Mouse (Mus musculus): ENCODE results near the gene Zcchc14. TPM values are rescaled to one million over a fixed set of nuclear protein-coding genes. Genes with fewer than 3 reads are reported as not detected.

The Zcchc14 gene
- polyA plus RNA-seq (2014; fragmentation: Nextera tagmentation; extraction: Ambion mirVana) = 11.4 and 14.2 TPM in 2 replicates

DNA sequence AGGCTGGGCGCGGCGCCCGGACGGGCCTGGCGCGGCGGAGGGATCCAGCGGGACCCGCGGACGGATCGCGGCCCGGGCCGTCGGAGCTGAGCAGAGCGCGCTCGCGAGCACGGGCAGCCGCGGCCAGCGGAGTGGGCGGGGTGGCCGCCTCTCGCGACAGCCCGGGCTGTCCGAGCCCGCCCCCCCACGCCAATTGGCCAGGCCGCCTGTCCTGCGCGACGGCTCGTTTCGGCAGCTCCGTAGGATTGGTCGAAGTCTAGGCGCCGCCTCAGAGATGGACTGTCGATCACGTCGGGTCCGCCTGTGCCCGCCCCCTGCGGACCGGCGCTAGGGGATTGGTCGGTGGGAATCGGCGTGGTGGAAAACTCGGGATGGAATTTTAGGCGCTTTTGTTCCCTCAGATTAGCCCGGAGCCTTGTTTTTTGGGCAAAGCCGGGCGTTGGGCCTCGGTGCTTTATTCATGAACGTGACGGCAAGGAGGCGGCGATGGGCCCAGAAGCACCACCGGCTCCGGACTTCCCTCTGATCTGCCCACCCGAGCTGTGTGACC lies at the start of gene Zcchc14:
Gene Zcchc14, minus strand, starts transcription at position 128 of the 550 bp plus-strand sequence.
- Histone ChIP-seq H3K4me1 (ENCODE audit: control insufficient read depth, insufficient read depth, low read length) (peaks cover 32% of the 10 kb centered on the region), H3K9ac (ENCODE audit: low read depth, low read length) (peak within 1 kb of the TSS; percentile 86), H3K9me3 (replicated peaks; ENCODE audit: control insufficient read depth, low read length) (no peaks in the 10 kb centered on the region), H3K36me3 (ENCODE audit: control insufficient read depth, insufficient read depth, low read length) (no peaks in the 10 kb centered on the region), H3K4me3 (ENCODE audit: low read depth, low read length) (peak within 1 kb of the TSS; percentile 89), H3K27ac (ENCODE audit: low read depth, low read length) (peak within 1 kb of the TSS; percentile 85), H3K27me3 (ENCODE audit: control insufficient read depth, insufficient read depth, low read length) (no peaks in the 10 kb centered on the region), H3K4me2 (peak within 1 kb of the TSS; percentile 94)
- WGBS (ENCODE audit: insufficient replicate concordance) = under 1% methylated on average over 44 of the region's 67 CpGs
- ATAC-seq (replicated peaks; ENCODE audit: insufficient number of reproducible peaks, low FRiP score, low TSS enrichment) = peak; percentile 98

DNA sequence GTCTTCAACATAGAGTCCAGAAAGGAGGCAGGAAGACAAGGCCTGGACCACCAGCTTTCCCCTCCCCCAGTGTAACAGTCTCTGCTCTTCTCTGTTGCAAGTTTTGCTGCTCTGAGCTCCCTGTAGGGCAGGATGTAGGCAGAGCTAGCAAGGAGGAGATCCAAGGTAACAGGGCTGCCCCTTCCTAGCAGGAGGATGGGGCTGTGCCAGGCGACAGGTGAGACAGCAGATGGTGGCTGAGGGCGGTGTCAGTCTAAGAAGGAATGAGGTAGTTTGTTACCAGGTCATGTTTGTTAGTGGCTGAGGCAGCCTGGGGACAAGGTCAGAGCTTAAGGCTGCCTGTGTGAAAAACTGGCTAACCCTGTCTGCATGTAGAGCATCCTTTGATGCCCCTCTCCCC lies 47.2 kb upstream of the Zcchc14 start:
- H3K9ac ChIP-seq (ENCODE audit: low read depth, low read length) = no peak overlapping the region
- no peaks in the 10 kb centered on the region for H3K36me3 ChIP-seq (ENCODE audit: control insufficient read depth, insufficient read depth, low read length)
- peaks cover 4% of the 10 kb centered on the region; the same call in 1 of the 2 replicates for H3K4me1 ChIP-seq (ENCODE audit: control insufficient read depth, insufficient read depth, low read length)
- no peak for ATAC-seq (replicated peaks; ENCODE audit: insufficient number of reproducible peaks, low FRiP score, low TSS enrichment)
- H3K9me3 ChIP-seq (replicated peaks; ENCODE audit: control insufficient read depth, low read length) = no peaks in the 10 kb centered on the region
- H3K27ac ChIP-seq (ENCODE audit: low read depth, low read length) = no peak overlapping the region
- H3K4me2 ChIP-seq = no peak overlapping the region
- H3K27me3 ChIP-seq (ENCODE audit: control insufficient read depth, insufficient read depth, low read length) = no peaks in the 10 kb centered on the region; the same call in 1 of the 2 replicates
- H3K4me3 ChIP-seq (ENCODE audit: low read depth, low read length) = no peak overlapping the region
- WGBS (ENCODE audit: insufficient replicate concordance) = 70% methylated on average over 2 of the region's 2 CpGs

- Histone ChIP-seq H3K4me3 (ENCODE audit: low read depth, low read length) (peak overlapping the region; percentile 20; the same call in 1 of the 2 replicates), H3K27me3 (ENCODE audit: control insufficient read depth, insufficient read depth, low read length) (no peaks in the 10 kb centered on the region; the same call in 1 of the 2 replicates), H3K36me3 (ENCODE audit: control insufficient read depth, insufficient read depth, low read length) (no peaks in the 10 kb centered on the region), H3K4me2 (peak overlapping the region; percentile 62), H3K9ac (ENCODE audit: low read depth, low read length) (peak overlapping the region; percentile 43; the same call in 1 of the 2 replicates), H3K4me1 (ENCODE audit: control insufficient read depth, insufficient read depth, low read length) (peaks cover 4% of the 10 kb centered on the region; the same call in 1 of the 2 replicates), H3K27ac (ENCODE audit: low read depth, low read length) (no peak overlapping the region), H3K9me3 (replicated peaks; ENCODE audit: control insufficient read depth, low read length) (no peaks in the 10 kb centered on the region)
- peak; percentile 16; the same call in 1 of the 2 replicates for ATAC-seq (replicated peaks; ENCODE audit: insufficient number of reproducible peaks, low FRiP score, low TSS enrichment)
- 5% methylated on average over 9 of the region's 9 CpGs for WGBS (ENCODE audit: insufficient replicate concordance)
These were observed 46.0 kb upstream of the Zcchc14 start for GRCm38 (mm10) chr8:121698615-121699101.

- Histone ChIP-seq H3K36me3 (ENCODE audit: control insufficient read depth, insufficient read depth, low read length) (no peaks in the 10 kb centered on the region), H3K27ac (ENCODE audit: low read depth, low read length) (no peak overlapping the region), H3K4me2 (peak overlapping the region; percentile 62), H3K4me3 (ENCODE audit: low read depth, low read length) (peak overlapping the region; percentile 20; the same call in 1 of the 2 replicates), H3K9ac (ENCODE audit: low read depth, low read length) (peak overlapping the region; percentile 43; the same call in 1 of the 2 replicates), H3K9me3 (replicated peaks; ENCODE audit: control insufficient read depth, low read length) (no peaks in the 10 kb centered on the region), H3K4me1 (ENCODE audit: control insufficient read depth, insufficient read depth, low read length) (peaks cover 4% of the 10 kb centered on the region; the same call in 1 of the 2 replicates), H3K27me3 (ENCODE audit: control insufficient read depth, insufficient read depth, low read length) (no peaks in the 10 kb centered on the region; the same call in 1 of the 2 replicates)
- ATAC-seq (replicated peaks; ENCODE audit: insufficient number of reproducible peaks, low FRiP score, low TSS enrichment) = peak; percentile 48; the same call in 1 of the 2 replicates
- WGBS (ENCODE audit: insufficient replicate concordance) = 3% methylated on average over 17 of the region's 17 CpGs
These were observed 45.3 kb upstream of the Zcchc14 start for GRCm38 (mm10) chr8:121697735-121698614.

- no peak for ATAC-seq (replicated peaks; ENCODE audit: insufficient number of reproducible peaks, low FRiP score, low TSS enrichment)
- H3K4me2 ChIP-seq = no peak overlapping the region
- peaks cover 4% of the 10 kb centered on the region; the same call in 1 of the 2 replicates for H3K4me1 ChIP-seq (ENCODE audit: control insufficient read depth, insufficient read depth, low read length)
- no peak overlapping the region for H3K4me3 ChIP-seq (ENCODE audit: low read depth, low read length)
- no peak overlapping the region for H3K27ac ChIP-seq (ENCODE audit: low read depth, low read length)
- no peaks in the 10 kb centered on the region for H3K36me3 ChIP-seq (ENCODE audit: control insufficient read depth, insufficient read depth, low read length)
- H3K9ac ChIP-seq (ENCODE audit: low read depth, low read length) = no peak overlapping the region
- 62% methylated on average over 6 of the region's 6 CpGs for WGBS (ENCODE audit: insufficient replicate concordance)
- H3K27me3 ChIP-seq (ENCODE audit: control insufficient read depth, insufficient read depth, low read length) = no peaks in the 10 kb centered on the region; the same call in 1 of the 2 replicates
- no peaks in the 10 kb centered on the region for H3K9me3 ChIP-seq (replicated peaks; ENCODE audit: control insufficient read depth, low read length)
These were observed 43.0 kb upstream of the Zcchc14 start for GRCm38 (mm10) chr8:121695585-121696184.

GRCm38 (mm10) chr8:121694453-121694852 lies 41.8 kb upstream of the Zcchc14 start:
- Histone ChIP-seq H3K4me2 (no peak overlapping the region), H3K9me3 (replicated peaks; ENCODE audit: control insufficient read depth, low read length) (no peaks in the 10 kb centered on the region), H3K27ac (ENCODE audit: low read depth, low read length) (no peak overlapping the region), H3K4me1 (ENCODE audit: control insufficient read depth, insufficient read depth, low read length) (peaks cover 4% of the 10 kb centered on the region; the same call in 1 of the 2 replicates), H3K36me3 (ENCODE audit: control insufficient read depth, insufficient read depth, low read length) (no peaks in the 10 kb centered on the region), H3K27me3 (ENCODE audit: control insufficient read depth, insufficient read depth, low read length) (no peaks in the 10 kb centered on the region; the same call in 1 of the 2 replicates), H3K9ac (ENCODE audit: low read depth, low read length) (no peak overlapping the region), H3K4me3 (ENCODE audit: low read depth, low read length) (no peak overlapping the region)
- no peak for ATAC-seq (replicated peaks; ENCODE audit: insufficient number of reproducible peaks, low FRiP score, low TSS enrichment)
- WGBS (ENCODE audit: insufficient replicate concordance) = 55% methylated on average over 4 of the region's 4 CpGs

DNA sequence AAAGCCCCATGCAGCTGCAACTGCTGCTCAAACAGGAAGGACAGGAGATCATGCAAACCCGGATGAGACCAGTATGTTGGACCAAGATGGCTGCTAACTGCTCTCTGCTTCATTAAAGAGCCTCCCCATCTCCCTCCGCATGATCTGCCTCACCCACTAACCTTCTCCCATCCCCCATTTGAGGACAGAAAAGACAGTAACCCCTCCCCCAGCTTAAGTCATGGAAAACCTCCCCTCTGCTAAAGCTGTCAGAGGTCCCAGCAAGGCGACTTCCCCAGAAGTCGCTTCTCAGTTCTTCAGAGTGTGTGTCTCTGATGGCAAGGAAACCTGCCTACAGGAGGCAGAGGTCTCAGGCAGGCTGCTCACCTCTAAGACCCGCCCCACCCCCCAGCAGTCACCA lies 35.8 kb upstream of the Zcchc14 start:
- no peak overlapping the region for H3K4me2 ChIP-seq
- WGBS (ENCODE audit: insufficient replicate concordance) = 35% methylated on average over 5 of the region's 5 CpGs
- H3K9me3 ChIP-seq (replicated peaks; ENCODE audit: control insufficient read depth, low read length) = no peaks in the 10 kb centered on the region
- H3K36me3 ChIP-seq (ENCODE audit: control insufficient read depth, insufficient read depth, low read length) = no peaks in the 10 kb centered on the region
- H3K4me3 ChIP-seq (ENCODE audit: low read depth, low read length) = no peak overlapping the region
- no peak for ATAC-seq (replicated peaks; ENCODE audit: insufficient number of reproducible peaks, low FRiP score, low TSS enrichment)
- H3K4me1 ChIP-seq (ENCODE audit: control insufficient read depth, insufficient read depth, low read length) = peaks cover 11% of the 10 kb centered on the region
- H3K27me3 ChIP-seq (ENCODE audit: control insufficient read depth, insufficient read depth, low read length) = no peaks in the 10 kb centered on the region
- H3K27ac ChIP-seq (ENCODE audit: low read depth, low read length) = no peak overlapping the region
- H3K9ac ChIP-seq (ENCODE audit: low read depth, low read length) = no peak overlapping the region
